Mouse (Mus musculus) gastrocnemius, postnatal 14 days (tissue): Measurements from ENCODE around the gene Gm21885. TPM values are rescaled to one million over a fixed set of nuclear protein-coding genes. Genes with fewer than 3 reads are reported as not detected.
A peak's percentile ranks its signal among the peaks of the same experiment; 100 is the strongest.
"Not testable (repeated sequence)": the region's sequence is repeated elsewhere in the genome, so short reads cannot be mapped to it uniquely, and the experiment has no call there.

ENCODE experiments used
- DNase-seq: peaks from one replicate; pipeline ENCODE4 v3.0.0; 2021; ENCODE audit warnings: mixed read lengths
- intact Hi-C: fragments of 180-260 bp; cut with DNase I; formaldehyde crosslinking; loops from one replicate; pipeline ENCODE4 v1.15.1; 2025; ENCODE audit warnings: low total_unique reads
- total RNA-seq, 2 experiments: library from RNA; stranded (reverse); gene quantifications; 2 replicates each; pipeline ENCODE4 v1.2.3; 2021

Gene Gm21885
- total RNA-seq, 2 experiments from 2014 or later, result not detected

- intact Hi-C loops, result no loop called here
- DNase-seq, result peak; percentile 64
These were observed 16.4 kb upstream of the Gm21885 start for GRCm38 (mm10) chr11:94265134-94265785.

GRCm38 (mm10) chr11:94266155-94266554, 15.5 kb upstream of the Gm21885 start:
- DNase-seq, intact Hi-C loops: not testable (repeated sequence)

GRCm38 (mm10) chr11:94268761-94269160, 12.9 kb upstream of the Gm21885 start:
- intact Hi-C loops, result no loop called here
- no peak for DNase-seq

GRCm38 (mm10) chr11:94269906-94270305, 11.8 kb upstream of the Gm21885 start:
- no peak for DNase-seq
- intact Hi-C loops, result no loop called here

GRCm38 (mm10) chr11:94271015-94271414, 10.7 kb upstream of the Gm21885 start:
- intact Hi-C loops, result no loop called here
- no peak for DNase-seq

- DNase-seq, result no peak
- intact Hi-C loops, result no loop called here
These were observed 8.4 kb upstream of the Gm21885 start for GRCm38 (mm10) chr11:94272960-94273927.

GRCm38 (mm10) chr11:94274206-94274867, 7.3 kb upstream of the Gm21885 start:
- DNase-seq, result no peak
- intact Hi-C loops, result loop anchor here (2.0 kb wide), 1 partner anchor 40 kb away; no protein-coding TSS in a partner anchor

GRCm38 (mm10) chr11:94275226-94275625, 6.4 kb upstream of the Gm21885 start:
- no peak for DNase-seq
- intact Hi-C loops, result loop anchor here (2.0 to 5.0 kb wide), 2 partner anchors 40 to 143 kb away; no protein-coding TSS in a partner anchor

- DNase-seq, result no peak
- intact Hi-C loops, result loop anchor here (2.0 to 5.0 kb wide), 2 partner anchors 41 to 143 kb away; no protein-coding TSS in a partner anchor
These were observed 6.0 kb upstream of the Gm21885 start for GRCm38 (mm10) chr11:94275686-94276085.

GRCm38 (mm10) chr11:94276869-94277337, 4.8 kb upstream of the Gm21885 start:
- peak; percentile 86 for DNase-seq

GRCm38 (mm10) chr11:94282291-94282690, 618 bp downstream of the Gm21885 start:
- intact Hi-C loops, result no loop called here
- DNase-seq, result no peak

More at GRCm38 (mm10) chr11:94276869-94277337, 4.8 kb upstream of the Gm21885 start:
- intact Hi-C loops, result loop anchor here (5.0 kb wide), 1 partner anchor 145 kb away; no protein-coding TSS in a partner anchor

- intact Hi-C loops, result no loop called here
- no peak for DNase-seq
These were observed 1.9 kb downstream of the Gm21885 start for GRCm38 (mm10) chr11:94283536-94284099.

- intact Hi-C loops, result no loop called here
- DNase-seq, result no peak
These were observed 4.4 kb downstream of the Gm21885 start for GRCm38 (mm10) chr11:94285886-94286574.

- no peak for DNase-seq
- intact Hi-C loops, result no loop called here
These were observed 5.4 kb downstream of the Gm21885 start for GRCm38 (mm10) chr11:94287105-94287504.

GRCm38 (mm10) chr11:94290062-94290740, 8.5 kb downstream of the Gm21885 start:
- intact Hi-C loops, result no loop called here
- no peak for DNase-seq

GRCm38 (mm10) chr11:94294996-94295845, 13.5 kb downstream of the Gm21885 start:
- no peak for DNase-seq
- intact Hi-C loops, result no loop called here

GRCm38 (mm10) chr11:94312733-94313132, 31.1 kb downstream of the Gm21885 start:
- no peak for DNase-seq
- intact Hi-C loops, result no loop called here
